Mouse (Mus musculus) fibroblast of lung, adult 2 months (primary cell): ENCODE measurements around the gene Immp2l.

Experiments
- DNase-seq: peaks from one replicate; pipeline ENCODE4 v3.0.0-alpha.2; 2011; ENCODE audit warnings: low read depth

The Immp2l gene

GRCm38 (mm10) chr12:41551578-41551977 is 527.7 kb downstream of the Immp2l start:
- DNase-seq: no peak

DNA sequence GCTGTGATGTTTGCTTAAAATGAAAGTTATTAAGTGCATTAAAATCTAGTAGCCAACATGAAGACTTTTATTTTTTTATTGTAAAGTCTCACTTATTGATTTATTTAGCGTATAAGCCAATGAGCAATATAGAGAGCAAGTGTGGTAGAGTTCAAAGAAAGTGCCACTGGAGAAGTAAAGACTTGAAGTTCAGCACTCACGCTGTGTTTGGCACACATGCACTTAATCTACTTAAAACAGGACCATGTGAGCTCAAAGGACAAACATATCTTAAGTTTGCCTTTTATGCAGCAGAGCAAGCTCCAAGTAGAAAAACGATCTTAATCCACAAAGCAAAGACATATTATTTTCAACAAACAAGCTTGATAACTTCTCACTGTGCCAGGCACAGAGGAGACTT is 533.9 kb downstream of the Immp2l start:
- DNase-seq: no peak

DNA sequence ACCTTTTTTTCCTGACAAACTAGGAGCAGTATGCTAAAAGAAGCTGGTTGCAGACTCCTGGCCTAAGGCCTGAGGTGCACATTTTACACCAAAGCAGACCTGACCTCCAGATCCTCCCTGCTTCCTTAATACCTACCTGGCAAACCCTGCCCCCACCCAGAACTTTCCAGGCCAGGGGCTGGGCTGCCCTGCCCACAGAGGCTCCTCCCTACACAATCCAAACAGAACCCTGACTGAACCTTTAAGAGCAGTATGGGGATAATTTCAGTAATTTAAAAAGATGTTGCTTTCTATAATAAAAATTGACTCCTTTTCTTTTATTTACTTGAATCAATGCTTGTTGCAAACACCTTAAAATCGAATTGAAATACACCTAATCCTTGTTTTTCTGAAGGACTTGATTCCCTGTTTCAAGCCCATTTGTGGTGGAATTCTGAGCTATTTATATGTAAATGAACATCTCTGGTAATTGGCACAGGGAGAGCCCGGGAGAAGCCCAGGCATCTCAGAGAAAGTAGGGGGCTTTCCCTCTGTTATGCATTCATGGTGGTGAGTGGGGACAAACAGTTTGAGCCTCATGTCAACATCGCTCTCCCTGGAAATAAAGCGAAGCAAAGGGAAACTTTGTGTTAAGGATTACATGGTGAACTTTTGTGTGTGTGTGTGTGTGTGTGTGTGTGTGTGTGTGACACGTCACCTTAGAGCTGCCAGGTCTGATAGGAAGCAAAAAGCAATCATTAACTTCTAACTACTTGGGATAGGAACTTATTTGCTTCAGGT is 535.3 kb downstream of the Immp2l start:
- no peak for DNase-seq

- DNase-seq: no peak
Measured at GRCm38 (mm10) chr12:41565540-41566432, 541.9 kb downstream of the Immp2l start.

GRCm38 (mm10) chr12:41566433-41566794 is 542.5 kb downstream of the Immp2l start:
- DNase-seq: no peak

DNA sequence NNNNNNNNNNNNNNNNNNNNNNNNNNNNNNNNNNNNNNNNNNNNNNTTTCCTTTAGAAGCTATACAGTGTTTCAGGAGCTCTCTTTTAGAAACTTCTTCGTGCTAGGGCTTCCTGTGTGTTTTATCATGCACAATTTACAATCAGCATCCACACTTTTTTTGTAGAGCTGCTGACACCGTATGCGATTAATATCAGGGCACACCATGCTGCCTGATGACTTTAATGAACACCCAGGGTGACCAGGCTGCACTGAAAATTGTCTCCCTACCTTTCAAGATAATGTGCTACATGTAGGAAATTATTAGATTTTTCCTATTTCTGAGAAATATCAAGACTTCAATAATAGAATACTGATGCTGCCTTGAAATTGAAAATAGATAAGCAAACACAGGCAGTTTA is 549.9 kb downstream of the Immp2l start:
- no peak for DNase-seq

DNA sequence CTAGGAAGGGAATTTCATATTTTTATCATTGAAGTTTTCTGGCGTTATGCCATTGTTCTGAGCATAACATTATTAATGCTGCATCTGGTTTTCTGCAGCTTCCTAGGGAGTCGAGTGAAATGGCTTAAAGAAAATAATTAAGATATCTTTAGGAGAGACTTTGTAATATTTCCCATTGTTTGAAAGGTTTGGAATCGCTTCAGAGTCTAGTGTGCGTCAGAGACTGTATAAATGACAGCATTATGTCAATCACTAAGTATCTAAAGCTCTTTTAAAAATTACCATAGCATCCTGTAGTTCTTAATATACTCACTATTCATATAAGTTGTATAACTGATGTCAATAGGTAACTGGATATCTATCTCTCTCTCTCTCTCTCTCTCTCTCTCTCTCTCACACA is 551.3 kb downstream of the Immp2l start:
- DNase-seq: no peak

DNA sequence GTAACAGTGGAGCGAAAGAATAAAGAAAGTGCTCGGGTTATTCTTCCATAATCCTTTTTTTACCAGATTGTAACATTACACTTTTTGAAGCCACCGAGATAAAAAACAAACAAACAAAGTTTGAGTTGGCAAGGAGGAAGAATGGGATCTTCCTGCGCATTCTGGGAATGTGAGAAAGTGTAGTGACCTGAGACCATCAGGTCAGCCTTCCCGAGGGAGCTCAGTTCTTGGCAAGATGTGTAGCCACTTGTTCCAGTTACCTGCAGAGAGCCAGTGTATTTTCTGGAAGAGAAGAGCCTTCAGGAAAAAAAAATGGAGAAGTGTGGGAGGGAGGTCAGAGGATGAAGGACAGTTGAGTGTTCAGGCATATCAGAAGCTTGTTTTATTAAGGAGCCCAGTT is 569.5 kb downstream of the Immp2l start:
- no peak for DNase-seq

- DNase-seq: no peak
Measured at GRCm38 (mm10) chr12:41594037-41594436, 570.1 kb downstream of the Immp2l start.

DNA sequence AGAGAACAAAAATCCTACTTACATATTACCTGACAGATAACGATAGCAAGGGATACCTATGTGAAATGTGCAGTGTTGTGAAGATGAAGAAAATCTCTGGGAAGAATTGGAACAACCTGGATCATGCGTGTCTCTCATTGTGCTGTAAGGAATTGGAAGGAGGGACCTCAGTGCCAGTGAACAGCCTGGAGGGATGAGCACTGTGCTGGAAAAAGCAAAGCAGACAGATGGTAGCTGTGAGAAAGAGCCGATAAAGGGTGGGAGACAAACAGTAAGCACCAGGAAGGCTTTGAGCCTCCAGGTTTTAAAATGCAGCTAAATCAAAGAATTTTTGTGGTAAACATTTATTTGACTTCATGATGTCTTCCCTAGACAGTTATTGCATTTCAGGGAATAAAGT is 591.4 kb downstream of the Immp2l start:
- DNase-seq: no peak

DNA sequence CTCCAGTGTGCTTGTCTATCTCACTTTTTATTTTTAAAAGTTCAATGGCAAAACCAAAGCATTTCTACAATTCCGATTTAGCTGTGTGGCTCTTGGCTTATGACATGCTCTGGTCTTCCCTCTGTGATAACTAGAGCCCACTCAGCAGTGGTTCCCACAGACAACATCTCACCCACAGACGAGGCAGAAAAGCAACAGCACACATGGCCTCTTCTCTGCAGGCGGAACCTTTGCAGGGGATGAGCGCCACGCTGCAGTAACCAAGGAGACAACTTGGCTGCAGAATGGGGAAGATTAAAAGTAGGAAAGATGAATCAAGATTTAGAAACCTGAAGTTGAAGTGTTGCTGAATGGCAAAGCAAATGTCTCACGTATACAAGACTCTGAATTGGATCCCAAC is 597.5 kb downstream of the Immp2l start:
- DNase-seq: no peak

GRCm38 (mm10) chr12:41643262-41643661 is 619.4 kb downstream of the Immp2l start:
- no peak for DNase-seq

DNA sequence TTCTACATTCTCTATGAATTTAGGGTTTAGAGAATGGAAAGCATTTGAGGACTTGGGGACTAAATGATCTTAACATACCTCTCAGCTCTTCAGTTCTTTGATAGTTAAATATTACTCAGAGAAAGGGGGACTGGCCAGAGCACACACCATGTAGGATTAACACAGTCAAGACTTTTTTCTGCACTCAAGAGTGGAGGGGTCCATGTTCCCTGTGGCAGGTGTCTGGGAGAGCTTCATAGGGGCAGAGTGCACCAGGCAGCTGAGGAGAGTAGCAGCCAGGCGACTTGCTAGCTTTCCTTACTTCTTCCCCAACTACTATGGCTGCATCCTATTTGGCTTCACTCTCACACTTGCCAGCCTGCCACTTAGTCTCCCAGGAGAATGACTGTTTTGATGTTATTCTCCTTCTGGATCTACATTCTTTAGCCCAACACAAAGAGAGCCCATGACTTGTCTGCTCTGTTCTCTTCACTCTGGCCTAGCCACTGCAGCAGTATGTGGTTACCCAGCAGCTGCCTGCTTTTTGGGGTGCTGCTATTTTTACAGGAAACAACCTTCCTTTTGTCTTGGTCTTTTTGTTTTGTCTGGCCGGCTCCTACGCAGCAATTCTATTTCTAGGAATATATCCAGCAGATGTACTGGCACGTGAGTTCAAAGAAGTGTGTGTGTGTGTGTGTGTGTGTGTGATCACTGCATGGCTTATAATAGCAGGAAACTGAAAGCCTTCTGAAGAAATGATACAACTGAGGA is 621.1 kb downstream of the Immp2l start:
- no peak for DNase-seq

DNA sequence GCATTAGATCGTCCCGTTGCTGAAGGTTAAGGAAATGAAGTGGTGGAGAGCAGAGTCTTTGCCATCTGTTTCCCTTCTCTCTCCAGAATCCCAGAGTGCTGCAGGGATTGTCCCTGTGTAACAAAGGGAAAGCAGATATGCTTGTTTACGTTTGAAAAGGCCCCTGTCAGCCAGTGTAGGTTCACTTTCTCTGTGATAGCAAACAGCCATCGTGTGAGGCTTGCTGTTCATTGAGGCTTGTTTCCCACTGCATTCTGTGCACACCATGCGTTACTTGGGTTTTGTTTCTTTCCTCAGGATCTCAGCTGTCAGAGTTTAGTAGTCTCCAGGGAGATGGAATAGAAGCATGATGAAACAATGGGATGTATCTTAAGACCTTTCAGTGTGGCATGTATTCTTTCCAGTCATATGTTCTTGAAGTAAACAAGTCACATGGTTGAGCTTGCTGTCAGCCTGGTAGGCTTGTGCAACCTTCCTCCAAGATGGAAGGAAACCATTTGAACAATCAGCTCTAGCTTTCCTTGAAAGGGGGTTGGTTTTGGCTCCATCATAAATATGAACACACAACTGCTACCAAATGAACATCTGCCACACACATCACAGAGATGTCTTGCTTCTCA is 623.2 kb downstream of the Immp2l start:
- DNase-seq: no peak

GRCm38 (mm10) chr12:41647675-41648074 is 623.8 kb downstream of the Immp2l start:
- DNase-seq: no peak

GRCm38 (mm10) chr12:41649826-41650541 is 626.1 kb downstream of the Immp2l start:
- no peak for DNase-seq

DNA sequence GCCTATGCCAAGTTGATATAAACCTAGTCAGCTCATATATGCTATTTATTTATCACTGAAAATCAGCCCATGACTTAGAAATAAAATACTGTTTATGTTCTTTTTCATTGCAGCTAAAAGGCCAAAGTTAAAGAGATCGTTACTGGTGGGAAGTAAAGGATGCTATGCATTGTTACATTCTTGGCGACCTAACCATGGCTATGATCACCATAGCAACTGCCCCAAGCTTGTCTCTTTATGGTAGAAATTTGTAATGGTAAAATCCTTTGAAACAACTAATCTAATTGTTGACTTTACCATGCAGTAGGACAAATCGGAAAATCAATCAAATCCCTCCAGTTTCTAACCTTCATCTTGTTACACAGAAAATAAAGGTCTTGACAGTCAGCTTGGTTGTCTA is 644.4 kb downstream of the Immp2l start:
- DNase-seq: no peak

GRCm38 (mm10) chr12:41669481-41669880 is 645.6 kb downstream of the Immp2l start:
- DNase-seq: no peak

DNA sequence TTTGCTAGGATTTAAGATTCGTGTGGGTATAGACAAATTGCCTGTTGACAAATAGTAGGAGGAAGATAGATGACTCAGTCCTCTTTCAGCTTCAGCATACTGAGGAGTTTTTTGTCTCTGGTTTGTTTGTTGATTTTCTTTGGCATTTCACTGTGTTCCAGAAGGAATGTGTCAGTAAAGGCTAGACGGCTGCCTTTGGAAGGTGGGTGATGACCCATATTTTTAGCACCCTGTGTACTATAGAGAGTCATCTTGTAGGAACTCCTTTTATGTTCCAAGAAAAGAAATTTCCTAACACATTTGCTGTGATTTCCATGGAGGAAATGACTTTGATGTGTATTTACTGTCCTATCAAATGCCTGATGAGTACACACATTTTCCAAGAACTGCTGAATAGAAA is 651.0 kb downstream of the Immp2l start:
- no peak for DNase-seq

DNA sequence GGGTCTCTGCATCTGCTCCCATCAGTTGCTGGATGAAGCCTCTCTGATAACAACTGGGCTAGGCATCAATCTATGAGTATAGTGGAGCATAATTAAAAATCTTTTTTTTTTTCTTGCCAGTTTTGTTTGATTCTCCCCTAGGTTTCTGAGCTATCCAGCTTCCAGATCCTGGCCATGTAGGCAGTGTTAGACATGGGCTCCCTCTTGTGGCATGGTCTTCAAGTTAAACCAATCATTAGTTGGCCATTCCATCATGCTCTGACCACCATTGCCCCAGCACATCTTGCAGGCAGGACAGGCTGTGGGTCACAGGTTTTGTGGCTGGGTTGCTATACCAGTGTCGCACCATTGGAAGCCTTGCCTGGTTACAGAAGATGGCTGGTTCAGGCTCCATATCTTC is 656.3 kb downstream of the Immp2l start:
- DNase-seq: peak; percentile 8

GRCm38 (mm10) chr12:41682141-41682540 is 658.3 kb downstream of the Immp2l start:
- no peak for DNase-seq

- DNase-seq: no peak
Measured at GRCm38 (mm10) chr12:41689809-41690208, 665.9 kb downstream of the Immp2l start.
